Mouse (Mus musculus): ENCODE data around the gene Nek6. TPM values are rescaled to one million over a fixed set of nuclear protein-coding genes. Genes with fewer than 3 reads are reported as not detected.

Gene Nek6
- polyA plus RNA-seq, 1 experiment, result 31.3 TPM

- Histone ChIP-seq H3K9ac (ENCODE audit: low read depth, poor library complexity, severe bottlenecking) (no peak overlapping the region), H3K27ac (ENCODE audit: insufficient read depth, low read length) (no peak overlapping the region), H3K27me3 (ENCODE audit: control insufficient read depth, insufficient read depth, low read length, poor library complexity, severe bottlenecking) (no peaks in the 10 kb centered on the region), H3K9me3 (replicated peaks; ENCODE audit: control insufficient read depth, insufficient read depth, low read length, poor library complexity, severe bottlenecking) (no peaks in the 10 kb centered on the region), H3K4me3 (ENCODE audit: low read depth, low read length) (no peak overlapping the region), H3K36me3 (ENCODE audit: control insufficient read depth, insufficient read depth, low read length, poor library complexity, severe bottlenecking) (peaks cover 12% of the 10 kb centered on the region), H3K4me1 (ENCODE audit: control insufficient read depth, insufficient read depth, low read length) (no peaks in the 10 kb centered on the region)
- TF ChIP-seq POLR2A (IDR thresholded peaks at IDR 0.05; ENCODE audit: insufficient read depth, low read length) (no peak), EP300 (IDR thresholded peaks at IDR 0.05; ENCODE audit: insufficient read depth, low read depth, low read length) (no peak), CTCF (IDR thresholded peaks at IDR 0.05; ENCODE audit: low read depth, low read length) (no peak)
These were observed 105.8 kb downstream of the Nek6 start for GRCm38 (mm10) chr2:38616956-38617872.

- no peak overlapping the region for H3K9ac ChIP-seq (ENCODE audit: low read depth, poor library complexity, severe bottlenecking)
- TF ChIP-seq POLR2A (IDR thresholded peaks at IDR 0.05; ENCODE audit: insufficient read depth, low read length) (no peak), CTCF (IDR thresholded peaks at IDR 0.05; ENCODE audit: low read depth, low read length) (no peak), EP300 (IDR thresholded peaks at IDR 0.05; ENCODE audit: insufficient read depth, low read depth, low read length) (no peak)
- peaks cover 8% of the 10 kb centered on the region; the same call in 1 of the 2 replicates for H3K36me3 ChIP-seq (ENCODE audit: control insufficient read depth, insufficient read depth, low read length, poor library complexity, severe bottlenecking)
These were observed 108.3 kb downstream of the Nek6 start for GRCm38 (mm10) chr2:38619777-38620176.

GRCm38 (mm10) chr2:38621076-38621475 lies 109.6 kb downstream of the Nek6 start:
- H3K9ac ChIP-seq (ENCODE audit: low read depth, poor library complexity, severe bottlenecking), result no peak overlapping the region
- H3K27ac ChIP-seq (ENCODE audit: insufficient read depth, low read length), result no peak overlapping the region

More at GRCm38 (mm10) chr2:38619777-38620176, 108.3 kb downstream of the Nek6 start:
- Histone ChIP-seq H3K4me1 (ENCODE audit: control insufficient read depth, insufficient read depth, low read length) (no peaks in the 10 kb centered on the region), H3K27me3 (ENCODE audit: control insufficient read depth, insufficient read depth, low read length, poor library complexity, severe bottlenecking) (no peaks in the 10 kb centered on the region), H3K9me3 (replicated peaks; ENCODE audit: control insufficient read depth, insufficient read depth, low read length, poor library complexity, severe bottlenecking) (no peaks in the 10 kb centered on the region), H3K27ac (ENCODE audit: insufficient read depth, low read length) (no peak overlapping the region), H3K4me3 (ENCODE audit: low read depth, low read length) (no peak overlapping the region)

GRCm38 (mm10) chr2:38621610-38622021 lies 110.2 kb downstream of the Nek6 start:
- Histone ChIP-seq H3K9ac (ENCODE audit: low read depth, poor library complexity, severe bottlenecking) (no peak overlapping the region), H3K27ac (ENCODE audit: insufficient read depth, low read length) (no peak overlapping the region), H3K27me3 (ENCODE audit: control insufficient read depth, insufficient read depth, low read length, poor library complexity, severe bottlenecking) (no peaks in the 10 kb centered on the region), H3K4me3 (ENCODE audit: low read depth, low read length) (no peak overlapping the region), H3K4me1 (ENCODE audit: control insufficient read depth, insufficient read depth, low read length) (no peaks in the 10 kb centered on the region), H3K36me3 (ENCODE audit: control insufficient read depth, insufficient read depth, low read length, poor library complexity, severe bottlenecking) (peaks cover 14% of the 10 kb centered on the region; the same call in 1 of the 2 replicates), H3K9me3 (replicated peaks; ENCODE audit: control insufficient read depth, insufficient read depth, low read length, poor library complexity, severe bottlenecking) (no peaks in the 10 kb centered on the region)
- TF ChIP-seq CTCF (IDR thresholded peaks at IDR 0.05; ENCODE audit: low read depth, low read length), result peak; percentile 44
- no peak for TF ChIP-seq EP300 (IDR thresholded peaks at IDR 0.05; ENCODE audit: insufficient read depth, low read depth, low read length)

More at GRCm38 (mm10) chr2:38621076-38621475, 109.6 kb downstream of the Nek6 start:
- Histone ChIP-seq H3K9me3 (replicated peaks; ENCODE audit: control insufficient read depth, insufficient read depth, low read length, poor library complexity, severe bottlenecking) (no peaks in the 10 kb centered on the region), H3K36me3 (ENCODE audit: control insufficient read depth, insufficient read depth, low read length, poor library complexity, severe bottlenecking) (peaks cover 10% of the 10 kb centered on the region; the same call in 1 of the 2 replicates), H3K4me3 (ENCODE audit: low read depth, low read length) (no peak overlapping the region), H3K4me1 (ENCODE audit: control insufficient read depth, insufficient read depth, low read length) (no peaks in the 10 kb centered on the region), H3K27me3 (ENCODE audit: control insufficient read depth, insufficient read depth, low read length, poor library complexity, severe bottlenecking) (no peaks in the 10 kb centered on the region)
- TF ChIP-seq CTCF (IDR thresholded peaks at IDR 0.05; ENCODE audit: low read depth, low read length), result no peak
- no peak for TF ChIP-seq POLR2A (IDR thresholded peaks at IDR 0.05; ENCODE audit: insufficient read depth, low read length)
- TF ChIP-seq EP300 (IDR thresholded peaks at IDR 0.05; ENCODE audit: insufficient read depth, low read depth, low read length), result no peak

- TF ChIP-seq EP300 (IDR thresholded peaks at IDR 0.05; ENCODE audit: insufficient read depth, low read depth, low read length) (no peak), CTCF (IDR thresholded peaks at IDR 0.05; ENCODE audit: low read depth, low read length) (no peak), POLR2A (IDR thresholded peaks at IDR 0.05; ENCODE audit: insufficient read depth, low read length) (no peak)
- no peaks in the 10 kb centered on the region for H3K27me3 ChIP-seq (ENCODE audit: control insufficient read depth, insufficient read depth, low read length, poor library complexity, severe bottlenecking)
- H3K27ac ChIP-seq (ENCODE audit: insufficient read depth, low read length), result no peak overlapping the region
- no peak overlapping the region for H3K9ac ChIP-seq (ENCODE audit: low read depth, poor library complexity, severe bottlenecking)
- no peak overlapping the region for H3K4me3 ChIP-seq (ENCODE audit: low read depth, low read length)
- peaks cover 19% of the 10 kb centered on the region for H3K36me3 ChIP-seq (ENCODE audit: control insufficient read depth, insufficient read depth, low read length, poor library complexity, severe bottlenecking)
- H3K4me1 ChIP-seq (ENCODE audit: control insufficient read depth, insufficient read depth, low read length), result no peaks in the 10 kb centered on the region
- no peaks in the 10 kb centered on the region for H3K9me3 ChIP-seq (replicated peaks; ENCODE audit: control insufficient read depth, insufficient read depth, low read length, poor library complexity, severe bottlenecking)
These were observed 112.0 kb downstream of the Nek6 start for GRCm38 (mm10) chr2:38623411-38623810.

Measured in ES-Bruce4 (cell line).